Mouse (Mus musculus): ENCODE measurements around the gene Cacnb1. TPM values are rescaled to one million over a fixed set of nuclear protein-coding genes. Genes with fewer than 3 reads are reported as not detected.

Cacnb1 gene
- total RNA-seq, 1 experiment = 6.2 TPM

GRCm38 (mm10) chr11:97997387-97997960, 25.4 kb downstream of the Cacnb1 start:
- no peak overlapping the region for H3K4me3 ChIP-seq (ENCODE audit: insufficient read depth in 1 of 2, low read depth in 1 of 2, low read length in 2 of 2, poor library complexity in 1 of 2, severe bottlenecking in 1 of 2)
- in situ Hi-C loops (cut with MboI; ENCODE audit: low sequenced_read_pairs in 2 of 2, unreplicated experiment in 2 of 2) = no loop called here
- DNase-seq (ENCODE audit: low read depth, low spot score) = no peak
- no peaks in the 10 kb centered on the region for H3K9me3 ChIP-seq (ENCODE audit: control insufficient read depth, insufficient read depth, low read depth, low read length)
- H3K27ac ChIP-seq (ENCODE audit: insufficient read depth, low read depth, low read length, poor library complexity, severe bottlenecking) = no peak overlapping the region
- peaks cover 2 to 14% of the 10 kb centered on the region in 2 experiments; a peak in 2 of 4 replicates for H3K4me1 ChIP-seq (ENCODE audit: control insufficient read depth in 2 of 2, insufficient read depth in 2 of 2, low read length in 2 of 2, poor library complexity in 1 of 2)
- no peaks in the 10 kb centered on the region for H3K36me3 ChIP-seq (ENCODE audit: control insufficient read depth, insufficient read depth, low read length, poor library complexity, severe bottlenecking)
- no peak for TF ChIP-seq CHD2 (IDR thresholded peaks at IDR 0.05; ENCODE audit: low read depth, low read length)
- TF ChIP-seq MAFK (IDR thresholded peaks at IDR 0.05; ENCODE audit: insufficient read depth, low read depth, low read length) = no peak
- no peak for TF ChIP-seq HCFC1 (IDR thresholded peaks at IDR 0.05; ENCODE audit: borderline replicate concordance, insufficient read depth, low read length)
- TF ChIP-seq ZC3H11A (IDR thresholded peaks at IDR 0.05; ENCODE audit: borderline replicate concordance, low read depth, low read length) = no peak
- no peak for TF ChIP-seq ZNF384 (IDR thresholded peaks at IDR 0.05; ENCODE audit: low read depth, low read length)
- H3K9ac ChIP-seq (ENCODE audit: insufficient read depth, low read depth, low read length, poor library complexity, severe bottlenecking) = no peak overlapping the region

- no peak overlapping the region for H3K9ac ChIP-seq (ENCODE audit: insufficient read depth, low read depth, low read length, poor library complexity, severe bottlenecking)
- H3K9me3 ChIP-seq (ENCODE audit: control insufficient read depth, insufficient read depth, low read depth, low read length) = no peaks in the 10 kb centered on the region
- H3K4me3 ChIP-seq (ENCODE audit: insufficient read depth in 1 of 2, low read depth in 1 of 2, low read length in 2 of 2, poor library complexity in 1 of 2, severe bottlenecking in 1 of 2) = no peak overlapping the region
- in situ Hi-C loops (cut with MboI; ENCODE audit: low sequenced_read_pairs in 2 of 2, unreplicated experiment in 2 of 2) = no loop called here
- H3K27ac ChIP-seq (ENCODE audit: insufficient read depth, low read depth, low read length, poor library complexity, severe bottlenecking) = no peak overlapping the region
- H3K36me3 ChIP-seq (ENCODE audit: control insufficient read depth, insufficient read depth, low read length, poor library complexity, severe bottlenecking) = no peaks in the 10 kb centered on the region
- no peak for DNase-seq (ENCODE audit: low read depth, low spot score)
- TF ChIP-seq ZNF384 (IDR thresholded peaks at IDR 0.05; ENCODE audit: low read depth, low read length) (no peak), ZC3H11A (IDR thresholded peaks at IDR 0.05; ENCODE audit: borderline replicate concordance, low read depth, low read length) (no peak), MAFK (IDR thresholded peaks at IDR 0.05; ENCODE audit: insufficient read depth, low read depth, low read length) (no peak), CHD2 (IDR thresholded peaks at IDR 0.05; ENCODE audit: low read depth, low read length) (no peak), HCFC1 (IDR thresholded peaks at IDR 0.05; ENCODE audit: borderline replicate concordance, insufficient read depth, low read length) (no peak)
- H3K4me1 ChIP-seq (ENCODE audit: control insufficient read depth in 2 of 2, insufficient read depth in 2 of 2, low read length in 2 of 2, poor library complexity in 1 of 2) = peaks cover 0 to 9% of the 10 kb centered on the region in 2 experiments; a peak in 2 of 4 replicates
Measured at GRCm38 (mm10) chr11:97996691-97997090, 26.1 kb downstream of the Cacnb1 start.

GRCm38 (mm10) chr11:97995564-97996288, 27.1 kb downstream of the Cacnb1 start, which contains the start of gene Arl5c:
Gene Arl5c (minus strand): TSS chr11:97996181.
- H3K36me3 ChIP-seq (ENCODE audit: control insufficient read depth, insufficient read depth, low read length, poor library complexity, severe bottlenecking) = no peaks in the 10 kb centered on the region
- peaks cover 0 to 4% of the 10 kb centered on the region in 2 experiments; a peak in 2 of 4 replicates for H3K4me1 ChIP-seq (ENCODE audit: control insufficient read depth in 2 of 2, insufficient read depth in 2 of 2, low read length in 2 of 2, poor library complexity in 1 of 2)
- H3K9ac ChIP-seq (ENCODE audit: insufficient read depth, low read depth, low read length, poor library complexity, severe bottlenecking) = peak within 1 kb of the TSS; percentile 33; the same call in 1 of the 2 replicates
- H3K4me3 ChIP-seq (ENCODE audit: insufficient read depth in 1 of 2, low read depth in 1 of 2, low read length in 2 of 2, poor library complexity in 1 of 2, severe bottlenecking in 1 of 2) = peak within 1 kb of the TSS; percentile 65 to 79
- in situ Hi-C loops (cut with MboI; ENCODE audit: low sequenced_read_pairs in 2 of 2, unreplicated experiment in 2 of 2) = no loop called here
- no peak for DNase-seq (ENCODE audit: low read depth, low spot score)
- TF ChIP-seq ZNF384 (IDR thresholded peaks at IDR 0.05; ENCODE audit: low read depth, low read length) = no peak
- TF ChIP-seq MAFK (IDR thresholded peaks at IDR 0.05; ENCODE audit: insufficient read depth, low read depth, low read length) = no peak
- no peak for TF ChIP-seq CHD2 (IDR thresholded peaks at IDR 0.05; ENCODE audit: low read depth, low read length)
- no peak for TF ChIP-seq HCFC1 (IDR thresholded peaks at IDR 0.05; ENCODE audit: borderline replicate concordance, insufficient read depth, low read length)
- TF ChIP-seq ZC3H11A (IDR thresholded peaks at IDR 0.05; ENCODE audit: borderline replicate concordance, low read depth, low read length) = no peak
- H3K9me3 ChIP-seq (ENCODE audit: control insufficient read depth, insufficient read depth, low read depth, low read length) = no peaks in the 10 kb centered on the region
- no peak within 1 kb of the TSS for H3K27ac ChIP-seq (ENCODE audit: insufficient read depth, low read depth, low read length, poor library complexity, severe bottlenecking)

- Histone ChIP-seq H3K9me3 (ENCODE audit: control insufficient read depth, insufficient read depth, low read depth, low read length) (no peaks in the 10 kb centered on the region), H3K36me3 (ENCODE audit: control insufficient read depth, insufficient read depth, low read length, poor library complexity, severe bottlenecking) (no peaks in the 10 kb centered on the region), H3K4me1 (ENCODE audit: control insufficient read depth in 2 of 2, insufficient read depth in 2 of 2, low read length in 2 of 2, poor library complexity in 1 of 2) (peaks cover 0 to 9% of the 10 kb centered on the region in 2 experiments; a peak in 2 of 4 replicates), H3K27ac (ENCODE audit: insufficient read depth, low read depth, low read length, poor library complexity, severe bottlenecking) (no peak overlapping the region), H3K4me3 (ENCODE audit: insufficient read depth in 1 of 2, low read depth in 1 of 2, low read length in 2 of 2, poor library complexity in 1 of 2, severe bottlenecking in 1 of 2) (peak overlapping the region; percentile 65 to 79), H3K9ac (ENCODE audit: insufficient read depth, low read depth, low read length, poor library complexity, severe bottlenecking) (peak overlapping the region; percentile 55; the same call in 1 of the 2 replicates)
- no peak for TF ChIP-seq CHD2 (IDR thresholded peaks at IDR 0.05; ENCODE audit: low read depth, low read length)
- TF ChIP-seq ZNF384 (IDR thresholded peaks at IDR 0.05; ENCODE audit: low read depth, low read length) = no peak
- no peak for TF ChIP-seq HCFC1 (IDR thresholded peaks at IDR 0.05; ENCODE audit: borderline replicate concordance, insufficient read depth, low read length)
- TF ChIP-seq ZC3H11A (IDR thresholded peaks at IDR 0.05; ENCODE audit: borderline replicate concordance, low read depth, low read length) = no peak
- TF ChIP-seq MAFK (IDR thresholded peaks at IDR 0.05; ENCODE audit: insufficient read depth, low read depth, low read length) = no peak
- DNase-seq (ENCODE audit: low read depth, low spot score) = peak; percentile 90
- in situ Hi-C loops (cut with MboI; ENCODE audit: low sequenced_read_pairs in 2 of 2, unreplicated experiment in 2 of 2) = no loop called here
Measured at GRCm38 (mm10) chr11:97994539-97995100, 28.2 kb downstream of the Cacnb1 start.

All from ES-E14 (cell line).